Mouse (Mus musculus) kidney, adult 11 months (tissue): ENCODE results near the gene Chn2.
A peak's percentile ranks its signal among the peaks of the same experiment; 100 is the strongest.

Experiments
- DNase-seq: peaks from one replicate; pipeline ENCODE4 v3.0.0; 2022

Gene Chn2

GRCm38 (mm10) chr6:54251401-54252191 is 212.2 kb downstream of the Chn2 start:
- peak; percentile 50 for DNase-seq

DNA sequence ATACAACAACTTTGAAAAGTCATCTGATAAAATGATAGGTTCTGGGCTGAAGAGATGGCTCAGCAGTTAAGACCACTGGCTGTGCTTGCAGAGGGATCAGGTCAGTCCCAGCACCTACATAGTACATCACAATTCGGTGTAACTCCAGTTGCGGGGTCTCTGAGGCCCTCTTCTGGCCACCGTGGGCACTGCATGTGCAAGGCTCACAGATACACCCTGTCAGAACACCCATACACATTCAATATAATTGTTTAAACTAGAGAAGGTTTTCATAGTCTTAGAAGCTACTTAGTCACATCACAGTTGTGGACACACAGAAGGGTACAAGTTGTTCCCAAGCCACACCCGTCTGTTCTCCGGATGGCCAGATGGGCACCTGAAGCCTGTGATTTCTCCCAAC is 213.9 kb downstream of the Chn2 start:
- peak; percentile 14 for DNase-seq

GRCm38 (mm10) chr6:54253881-54254280 is 214.5 kb downstream of the Chn2 start:
- DNase-seq: no peak

- no peak for DNase-seq
These were observed 215.4 kb downstream of the Chn2 start for GRCm38 (mm10) chr6:54254759-54255158.

DNA sequence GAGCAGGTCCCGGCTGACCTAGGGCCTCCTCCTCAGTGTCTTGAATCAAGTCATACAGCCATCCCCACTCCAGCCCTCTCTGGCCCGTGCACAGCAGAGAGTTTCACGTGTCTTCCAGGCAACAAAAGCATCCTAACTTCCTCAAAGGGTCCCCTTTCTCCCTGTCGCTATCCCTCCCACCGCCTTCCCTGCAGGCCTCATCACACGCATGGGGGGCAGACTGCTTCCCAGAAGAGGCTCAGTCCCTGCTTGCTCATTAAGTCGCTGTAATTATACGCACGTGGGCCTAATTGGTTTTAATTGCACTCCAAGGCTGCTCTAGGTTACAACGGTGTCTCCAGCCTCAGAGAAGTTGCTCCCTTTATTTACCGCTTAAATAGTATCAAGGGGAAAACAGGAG is 216.0 kb downstream of the Chn2 start:
- no peak for DNase-seq

DNA sequence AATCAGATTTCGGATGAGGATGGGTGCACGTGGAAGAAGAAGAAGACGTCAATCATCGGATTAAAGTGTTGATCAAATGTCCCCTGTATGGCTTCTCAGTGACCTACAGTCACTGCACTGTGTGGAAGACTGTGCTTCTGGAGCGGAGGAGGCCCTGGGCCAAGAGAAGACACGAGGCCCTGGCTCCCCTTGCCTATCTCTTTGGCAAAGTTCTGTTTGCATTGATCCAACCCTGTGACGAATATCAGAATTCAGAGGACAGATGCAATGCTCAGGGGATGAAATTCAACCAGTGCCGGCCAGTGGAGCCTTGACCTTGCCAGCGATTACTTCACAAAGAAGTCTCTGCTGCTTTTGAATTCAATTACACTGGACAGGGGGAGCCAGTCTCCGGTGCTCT is 217.0 kb downstream of the Chn2 start:
- DNase-seq: no peak

GRCm38 (mm10) chr6:54257552-54257951 is 218.2 kb downstream of the Chn2 start:
- DNase-seq: no peak

GRCm38 (mm10) chr6:54258462-54258861 is 219.1 kb downstream of the Chn2 start:
- no peak for DNase-seq

GRCm38 (mm10) chr6:54262732-54263131 is 223.4 kb downstream of the Chn2 start:
- DNase-seq: no peak

DNA sequence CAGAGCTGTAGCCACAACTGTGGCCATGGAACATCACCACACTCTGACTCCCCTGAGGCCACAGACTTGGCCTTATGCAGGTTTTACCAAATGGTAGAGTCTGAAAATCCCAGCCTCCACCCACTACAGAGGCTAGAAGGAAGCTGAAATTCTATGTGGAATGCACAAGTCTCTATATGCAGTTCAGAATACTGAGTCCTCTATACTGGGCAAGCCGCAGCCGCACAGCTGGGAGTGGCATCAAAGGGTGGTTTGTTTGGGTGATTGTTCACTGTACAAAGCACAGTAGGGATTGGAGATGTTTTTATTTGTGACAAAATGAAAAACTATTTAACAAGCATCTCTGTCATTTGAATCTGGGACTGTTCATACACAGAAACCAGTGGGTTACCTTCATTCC is 224.5 kb downstream of the Chn2 start:
- DNase-seq: no peak

- no peak for DNase-seq
These were observed 225.2 kb downstream of the Chn2 start for GRCm38 (mm10) chr6:54264537-54264936.

- no peak for DNase-seq
These were observed 226.0 kb downstream of the Chn2 start for GRCm38 (mm10) chr6:54265384-54265783.

DNA sequence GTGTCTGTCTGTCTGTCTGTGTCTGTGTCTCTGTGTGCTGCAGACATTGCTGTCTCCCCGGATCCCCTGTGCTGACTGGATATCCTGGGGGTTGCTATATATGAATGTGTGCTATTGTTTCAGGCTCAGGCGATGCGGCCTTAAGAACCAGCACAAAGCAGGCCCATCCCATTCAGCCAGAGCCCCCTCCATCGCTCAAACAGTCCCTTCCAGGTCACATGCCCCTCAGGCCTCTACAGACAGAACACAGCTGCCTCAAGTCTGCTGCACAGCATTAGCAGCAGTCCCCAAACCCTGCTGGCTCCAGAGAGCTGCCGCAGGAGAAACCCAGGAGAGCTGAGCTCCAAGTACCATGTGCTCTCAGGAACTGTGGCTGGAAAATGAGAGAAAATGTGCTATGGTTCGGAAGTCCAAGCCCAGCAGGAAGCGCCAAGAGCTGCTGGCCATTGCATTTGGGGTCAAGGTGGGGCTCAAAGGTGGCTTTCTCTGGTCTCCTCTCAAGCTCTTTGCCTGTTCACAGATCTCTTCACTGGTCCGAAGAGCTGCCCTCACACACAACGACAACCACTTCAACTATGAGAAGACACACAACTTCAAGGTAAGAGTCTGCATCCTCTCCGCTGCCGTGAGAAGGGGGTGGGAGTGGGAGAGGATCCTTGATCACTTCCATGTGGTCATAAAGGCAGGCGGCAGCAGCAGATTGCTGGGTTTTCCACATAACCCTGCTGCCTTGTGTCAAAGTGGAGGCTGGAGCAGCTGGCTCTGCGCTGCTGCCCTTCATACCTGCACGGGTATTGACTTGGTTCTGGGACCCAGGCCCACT is 233.4 kb downstream of the Chn2 start:
- DNase-seq: no peak

DNA sequence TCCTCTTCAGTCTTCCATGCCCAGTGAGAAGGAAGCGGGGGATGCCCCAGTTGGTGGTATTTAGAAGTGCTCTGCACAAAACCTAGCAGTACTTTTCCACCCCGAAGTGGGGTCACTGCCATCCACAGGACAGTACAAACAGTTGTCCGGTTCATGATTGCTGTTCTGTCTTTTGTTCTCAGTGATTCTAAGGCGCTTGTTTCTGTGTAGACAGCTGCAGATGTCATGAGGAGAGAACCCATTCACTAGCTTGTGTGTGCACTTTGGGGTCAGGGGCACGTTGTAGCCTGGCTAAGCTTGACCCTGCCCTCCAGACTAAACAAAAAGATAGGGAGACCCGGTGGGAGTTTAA is 234.0 kb downstream of the Chn2 start:
- DNase-seq: no peak

DNA sequence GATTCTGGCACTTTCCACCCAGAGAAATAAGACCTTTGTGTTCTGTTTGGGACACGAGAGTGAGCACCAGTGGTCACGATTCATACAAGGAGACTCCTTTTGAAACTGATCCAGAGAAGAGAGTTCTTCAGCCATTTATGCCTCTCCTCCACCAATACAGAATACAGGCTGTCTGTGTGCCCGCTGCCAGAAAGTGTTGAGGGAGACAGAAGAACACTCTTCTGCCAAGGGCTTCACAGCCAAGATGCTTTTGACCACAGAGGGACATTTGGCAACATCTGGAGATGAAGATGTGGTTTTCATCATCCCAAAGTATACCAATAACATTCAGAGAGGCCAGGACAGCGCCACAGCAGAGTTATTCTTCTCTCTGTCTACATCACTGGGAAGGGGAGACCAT is 237.9 kb downstream of the Chn2 start:
- no peak for DNase-seq

DNA sequence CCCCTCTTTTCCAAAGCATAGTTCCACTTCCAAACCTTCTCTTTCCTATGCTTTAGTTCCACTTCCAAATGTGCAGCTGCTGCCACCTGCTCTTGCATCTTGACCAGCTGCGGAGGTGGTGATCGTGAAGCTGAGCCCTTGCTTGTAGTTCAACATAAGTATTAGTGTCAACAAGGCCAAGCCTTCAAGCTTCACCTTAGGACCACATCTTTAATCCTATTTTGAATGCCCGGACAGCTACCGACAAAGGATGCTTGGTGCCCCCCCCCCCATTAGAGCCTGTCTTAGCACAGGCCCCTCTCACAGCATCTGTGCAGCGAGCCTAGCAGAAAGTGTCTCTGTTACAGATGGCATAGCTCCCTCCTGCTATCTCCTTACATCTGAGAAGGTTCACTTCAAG is 238.5 kb downstream of the Chn2 start:
- no peak for DNase-seq

DNA sequence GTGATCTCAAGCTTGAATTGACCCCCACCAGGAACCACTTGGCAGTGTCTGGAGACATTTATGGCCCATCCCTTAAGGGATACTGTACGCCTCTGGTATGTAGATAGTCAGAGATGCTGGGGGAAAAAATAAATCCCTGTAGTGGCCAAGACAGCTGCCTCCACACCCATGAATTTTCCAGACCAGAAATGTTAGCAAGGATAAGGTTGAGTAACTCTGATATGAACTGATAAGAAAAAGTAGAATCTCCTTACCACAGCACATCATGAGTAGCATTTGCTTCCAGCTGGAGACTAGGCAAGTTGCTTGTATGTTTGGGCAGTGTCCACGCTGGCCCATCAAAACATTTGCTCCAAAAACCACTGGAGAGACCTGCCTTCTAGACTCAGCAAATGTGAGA is 239.3 kb downstream of the Chn2 start:
- peak; percentile 12 for DNase-seq

GRCm38 (mm10) chr6:54279391-54279790 is 240.0 kb downstream of the Chn2 start:
- DNase-seq: no peak

DNA sequence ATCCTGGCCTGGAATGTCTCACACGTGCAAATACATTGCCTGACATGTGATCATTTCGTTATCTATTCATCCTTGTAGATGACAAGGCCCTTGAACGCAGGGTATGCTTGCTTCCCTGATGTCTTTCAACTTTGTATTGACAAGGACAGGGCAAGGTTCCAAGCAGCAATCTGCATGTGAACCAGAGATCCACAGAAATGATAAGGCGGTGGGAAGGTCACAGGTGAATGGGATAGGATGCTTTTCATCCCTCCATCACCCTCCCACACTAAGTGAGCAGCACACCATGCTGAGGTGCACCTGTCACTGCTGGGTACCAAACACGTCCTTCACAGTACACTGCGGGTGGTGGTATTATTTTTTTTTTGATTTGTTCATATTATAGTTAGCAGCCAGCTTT is 240.9 kb downstream of the Chn2 start:
- no peak for DNase-seq

DNA sequence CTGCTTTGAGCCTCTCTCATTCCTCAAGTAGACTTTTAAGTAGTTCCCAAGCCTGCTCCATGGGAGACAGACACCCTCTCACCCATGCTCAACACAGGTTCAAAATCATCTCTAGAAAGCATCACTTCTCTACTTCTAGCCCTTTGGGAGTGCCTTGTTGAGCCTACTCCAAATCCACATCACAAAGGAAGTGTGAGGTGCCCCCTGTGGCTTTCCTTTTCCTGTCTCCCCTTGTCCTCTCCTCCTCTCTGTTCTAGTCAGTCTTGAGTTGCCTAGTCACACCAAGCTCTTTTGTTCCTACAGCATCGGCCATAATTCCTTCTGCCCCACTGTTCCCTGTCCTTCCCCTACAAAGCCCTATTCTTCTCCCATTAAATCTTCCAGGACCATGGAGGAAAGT is 243.9 kb downstream of the Chn2 start:
- no peak for DNase-seq

- DNase-seq: no peak
These were observed 244.9 kb downstream of the Chn2 start for GRCm38 (mm10) chr6:54284167-54284711.

DNA sequence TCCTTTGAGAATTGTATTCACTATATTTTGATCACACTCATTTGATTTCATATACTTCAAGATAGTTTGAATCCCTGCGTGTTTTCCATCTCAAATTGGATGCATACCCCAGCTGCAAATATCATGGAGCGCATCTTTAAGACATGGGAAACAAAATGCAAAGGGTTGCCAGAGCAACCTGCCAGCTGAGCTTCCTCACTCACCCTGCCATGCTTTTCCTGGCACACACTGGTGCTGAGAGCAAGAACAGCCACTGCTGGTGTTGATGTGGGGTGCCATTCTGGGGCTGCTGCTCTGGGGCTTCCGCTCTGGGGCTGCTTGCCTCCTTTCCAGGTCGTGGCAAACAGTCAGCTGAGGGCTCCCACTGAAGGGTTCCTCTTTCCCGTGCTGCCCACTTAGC is 247.5 kb downstream of the Chn2 start:
- DNase-seq: no peak

GRCm38 (mm10) chr6:54289774-54290500 is 250.6 kb downstream of the Chn2 start:
- no peak for DNase-seq
